Comparison of ENCODE assay signal across 18 mouse cellular contexts in genomic region chr3:115820139-115820481, GRCm38 (mm10).
A peak's percentile ranks its signal among the peaks of the same experiment; 100 is the strongest.
DNase-seq lines count a peak whose midpoint lies in the region; ATAC-seq lines count a peak whose summit lies in the region.
"Had no signal": no experiment of that assay in that cellular context is flagged by ENCODE, and none has a peak within 500 bp of the region (broad histone marks: within the 10 kb centered on the region; RNA-seq: fewer than 3 reads in every experiment).

No protein-coding gene starts in this region.

- H3K27ac ChIP-seq in heart, embryonic 13.5 days (replicated peaks): peak overlapping the region; percentile 88
- H3K27ac ChIP-seq in midbrain, embryonic 15.5 days: no peak overlapping the region; the same call in 1 of the 2 replicates
- no peak overlapping the region for H3K27ac ChIP-seq in midbrain, embryonic 14.5 days (replicated peaks; ENCODE audit: low read depth, low read length)
- H3K27ac ChIP-seq: hindbrain, embryonic 12.5 days; limb, embryonic 10.5 days; lung, embryonic 15.5 days; midbrain, embryonic 12.5 days; neural tube, embryonic 13.5 days; stomach, postnatal 0 days had no signal

- intact Hi-C loops in heart, postnatal 14 days (cut with DNase I): loop anchor here (5.0 kb wide), 1 partner anchor 37 kb away; no protein-coding TSS in a partner anchor

- 0 out of 2 replicates have a peak overlapping the region, but pooled peaks have one; percentile 4 for H3K4me3 ChIP-seq in heart, embryonic 13.5 days
- H3K4me3 ChIP-seq in midbrain, embryonic 15.5 days: no peak overlapping the region
- no peak overlapping the region for H3K4me3 ChIP-seq in midbrain, embryonic 14.5 days (replicated peaks; ENCODE audit: low read depth, low read length)
- H3K4me3 ChIP-seq: hindbrain, embryonic 12.5 days; limb, embryonic 10.5 days; lung, embryonic 15.5 days; midbrain, embryonic 12.5 days; neural tube, embryonic 13.5 days had no signal

- H3K27me3 ChIP-seq in heart, embryonic 13.5 days (replicated peaks): no peaks in the 10 kb centered on the region
- H3K27me3 ChIP-seq in midbrain, embryonic 15.5 days (replicated peaks): no peaks in the 10 kb centered on the region
- H3K27me3 ChIP-seq in midbrain, embryonic 14.5 days (ENCODE audit: control insufficient read depth, insufficient read depth, low read length): no peaks in the 10 kb centered on the region
- H3K27me3 ChIP-seq: hindbrain, embryonic 12.5 days; lung, embryonic 15.5 days; midbrain, embryonic 12.5 days; neural tube, embryonic 13.5 days had no signal

- 10% methylated on average over 8 of the region's 8 CpGs for WGBS in heart, embryonic 13.5 days
- 62% methylated on average over 8 of the region's 8 CpGs for WGBS in midbrain, embryonic 15.5 days
- WGBS in midbrain, embryonic 14.5 days: 66% methylated on average over 8 of the region's 8 CpGs

- peaks cover 63% of the 10 kb centered on the region for H3K4me1 ChIP-seq in heart, embryonic 13.5 days
- no peaks in the 10 kb centered on the region for H3K4me1 ChIP-seq in midbrain, embryonic 15.5 days
- no peaks in the 10 kb centered on the region for H3K4me1 ChIP-seq in midbrain, embryonic 14.5 days (ENCODE audit: control insufficient read depth, insufficient read depth, low read length)
- H3K4me1 ChIP-seq: hindbrain, embryonic 12.5 days; midbrain, embryonic 12.5 days had no signal

- ATAC-seq in heart, embryonic 13.5 days (ENCODE audit: extremely low read depth, insufficient number of reproducible peaks, low FRiP score, low TSS enrichment): peak; percentile 13; the same call in 1 of the 2 replicates
- peak; percentile 20; the same call in 1 of the 2 replicates for ATAC-seq in midbrain, embryonic 15.5 days (replicated peaks)
- ATAC-seq in midbrain, embryonic 14.5 days (ENCODE audit: low FRiP score, low TSS enrichment): no peak
- ATAC-seq in megakaryocyte-erythroid progenitor cell, adult 5-6 weeks (replicated peaks; ENCODE audit: low FRiP score, low TSS enrichment, poor library complexity, severe bottlenecking): peak; percentile 46
- ATAC-seq: forebrain, postnatal 0 days had no signal

- peak overlapping the region; percentile 56 for H3K4me2 ChIP-seq in heart, embryonic 13.5 days
- H3K4me2 ChIP-seq in midbrain, embryonic 15.5 days: no peak overlapping the region
- H3K4me2 ChIP-seq in midbrain, embryonic 14.5 days (ENCODE audit: low read length): no peak overlapping the region
- H3K4me2 ChIP-seq: hindbrain, embryonic 12.5 days; lung, embryonic 15.5 days; midbrain, embryonic 12.5 days; neural tube, embryonic 13.5 days had no signal

- H3K9me3 ChIP-seq in heart, embryonic 13.5 days: no peaks in the 10 kb centered on the region
- no peaks in the 10 kb centered on the region for H3K9me3 ChIP-seq in midbrain, embryonic 15.5 days
- H3K9me3 ChIP-seq in midbrain, embryonic 14.5 days (ENCODE audit: control insufficient read depth, low read length): no peaks in the 10 kb centered on the region
- H3K9me3 ChIP-seq: hindbrain, embryonic 12.5 days; limb, embryonic 10.5 days; lung, embryonic 15.5 days; midbrain, embryonic 12.5 days; neural tube, embryonic 13.5 days had no signal

- no peaks in the 10 kb centered on the region for H3K36me3 ChIP-seq in heart, embryonic 13.5 days
- no peaks in the 10 kb centered on the region for H3K36me3 ChIP-seq in midbrain, embryonic 15.5 days (replicated peaks)
- H3K36me3 ChIP-seq in midbrain, embryonic 14.5 days (ENCODE audit: control insufficient read depth, insufficient read depth, low read length): no peaks in the 10 kb centered on the region
- H3K36me3 ChIP-seq: hindbrain, embryonic 12.5 days; limb, embryonic 10.5 days; lung, embryonic 15.5 days; midbrain, embryonic 12.5 days; neural tube, embryonic 13.5 days had no signal

- H3K9ac ChIP-seq in heart, embryonic 13.5 days: 0 out of 2 replicates have a peak overlapping the region, but pooled peaks have one; percentile 11
- H3K9ac ChIP-seq in midbrain, embryonic 15.5 days: no peak overlapping the region
- H3K9ac ChIP-seq in midbrain, embryonic 14.5 days (replicated peaks; ENCODE audit: low read length): no peak overlapping the region
- H3K9ac ChIP-seq: forebrain, postnatal 0 days; hindbrain, embryonic 12.5 days; lung, embryonic 15.5 days; midbrain, embryonic 12.5 days; neural tube, embryonic 13.5 days had no signal

- no peak for DNase-seq in heart, postnatal 14 days
- DNase-seq in midbrain, embryonic 14.5 days: no peak
- peak; percentile 10 for DNase-seq in c-Kit-positive CD71-positive TER-119-negative erythroid progenitor cells, embryonic 14.5 days (ENCODE audit: low read depth)
- DNase-seq in embryo, embryonic 11 days: no peak
- no peak for DNase-seq in adrenal gland, adult 18-20 months (ENCODE audit: low spot score in 2 of 2)
- DNase-seq: cerebellum, adult 18-20 months; forebrain, postnatal 0 days; gastrocnemius, postnatal 10 days; kidney, adult 11 months had no signal
